Mouse (Mus musculus): ENCODE measurements at regions not wholly inside any gene's neighbourhood (a gene's known extent, or its start where the extent isn't known, plus 50 kb on each side); places are given as distances from the start of the nearest gene placed in this dataset.

DNA sequence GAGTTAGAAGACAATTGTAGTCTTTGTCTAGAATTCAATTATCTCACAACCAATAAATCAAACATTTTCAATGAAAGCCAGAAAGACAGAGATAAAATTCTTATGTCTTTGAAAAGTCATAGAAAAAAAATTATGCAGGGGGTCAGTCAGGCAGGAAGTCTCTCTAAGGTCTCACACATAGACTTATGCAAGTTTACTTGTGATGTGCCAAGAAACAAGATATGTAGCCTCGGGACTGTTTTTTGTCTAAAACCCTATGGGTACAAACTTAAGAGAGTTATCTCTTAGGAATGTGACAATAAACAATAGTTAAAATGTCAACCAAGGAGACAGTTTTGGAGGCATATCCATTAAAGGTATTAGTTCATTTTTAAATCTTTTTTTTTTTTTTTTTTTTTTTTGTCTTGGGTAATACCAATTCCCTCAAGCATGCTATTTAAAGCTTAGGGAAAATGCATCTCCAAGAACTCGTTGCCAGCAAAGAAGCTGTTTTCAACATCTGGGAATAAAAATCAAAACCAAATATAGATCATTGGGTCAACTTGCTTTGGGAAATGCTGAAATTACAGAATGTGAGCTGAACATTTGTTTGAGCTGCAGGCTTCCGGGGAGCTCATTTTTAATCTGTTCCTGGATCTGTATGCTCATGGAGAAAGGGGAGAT is 133.8 kb upstream of the Meox2 start:
- no peak for TF ChIP-seq CTCF (IDR thresholded peaks at IDR 0.05; ENCODE audit: borderline replicate concordance, extremely low read depth, insufficient read depth, insufficient read length)
- no peak for TF ChIP-seq POLR2A (IDR thresholded peaks at IDR 0.05; ENCODE audit: borderline replicate concordance, extremely low read depth, insufficient read depth, insufficient read length, poor library complexity, severe bottlenecking)

All from brain, embryonic 14.5 days (tissue).